Mouse (Mus musculus) stomach, postnatal 0 days (tissue): ENCODE results near the gene Wiz. TPM values are rescaled to one million over a fixed set of nuclear protein-coding genes. Genes with fewer than 3 reads are reported as not detected.

ENCODE experiments used
- ATAC-seq: fragments of 200-750 bp; cut with Nextera tagmentation; 2 replicates; pipeline ENCODE4 v1.8.0; 2017; ENCODE audit not compliant: low FRiP score, low TSS enrichment
- DNase-seq: peaks from one replicate; pipeline ENCODE4 v3.0.0-alpha.2; 2016; ENCODE audit warnings: low spot score
- H3K27ac ChIP-seq: fragments of 300-500 bp; sonication (generic); replicated peaks from 2 replicates; pipeline ENCODE4 v1.5.1; 2014; ENCODE audit warnings: mild to moderate bottlenecking, control low read depth
- H3K27me3 ChIP-seq: fragments of 300-500 bp; sonication (generic); 2 replicates; pipeline ENCODE4 v1.6.1; 2014; ENCODE audit warnings: low read length; ENCODE audit not compliant: control insufficient read depth, insufficient read depth
- H3K36me3 ChIP-seq: fragments of 300-500 bp; sonication (generic); 2 replicates; pipeline ENCODE4 v1.6.1; 2014; ENCODE audit warnings: low read length, mixed read lengths; ENCODE audit not compliant: control insufficient read depth, insufficient read depth
- H3K4me1 ChIP-seq: fragments of 300-500 bp; sonication (generic); replicated peaks from 2 replicates; pipeline ENCODE4 v1.6.1; 2014; ENCODE audit warnings: antibody characterized with exemption; ENCODE audit not compliant: control insufficient read depth, insufficient read depth
- H3K4me2 ChIP-seq: fragments of 300-500 bp; sonication (generic); replicated peaks from 2 replicates; pipeline ENCODE4 v1.6.1; 2014; ENCODE audit warnings: low read depth, mild to moderate bottlenecking, control low read depth, moderate library complexity
- H3K4me3 ChIP-seq: fragments of 300-500 bp; sonication (generic); 2 replicates; pipeline ENCODE4 v1.5.1; 2014; ENCODE audit warnings: low read depth, low read length, control low read depth
- H3K9ac ChIP-seq: fragments of 300-500 bp; sonication (generic); 2 replicates; pipeline ENCODE4 v1.6.1; 2014; ENCODE audit warnings: mild to moderate bottlenecking, low read length, control low read depth, mixed read lengths
- H3K9me3 ChIP-seq: fragments of 300-500 bp; sonication (generic); 2 replicates; pipeline ENCODE4 v1.6.1; 2016; ENCODE audit warnings: low read length; ENCODE audit not compliant: control insufficient read depth
- CTCF ChIP-seq: IDR thresholded peaks from 2 replicates; pipeline ENCODE4 v1.5.1; 2016; ENCODE audit warnings: antibody characterized with exemption, low read depth, mild to moderate bottlenecking, moderate library complexity
- EP300 ChIP-seq: optimal IDR thresholded peaks from 2 replicates; pipeline ENCODE3; 2016; ENCODE audit warnings: antibody characterized with exemption
- WGBS: fragments of 180-500 bp; shearing (Covaris S2); extraction: QIAGEN DNeasy Blood & Tissue Kit; methylation state at CpG from one replicate; pipeline ENCODE4 v1.1.7; 2014; 5-methylcytosine and 5-hydroxymethylcytosine counted together
- microRNA-seq: library from miRNA; unstranded; fragments of <30 nt; microRNA quantifications from one replicate; pipeline ENCODE4, GENCODE M21; 2016
- polyA plus RNA-seq: library from polyadenylated mRNA; unstranded; fragments of >200 nt; fragmentation: Nextera tagmentation; extraction: Ambion mirVana; gene quantifications from 2 replicates; pipeline ENCODE4 v1.2.1, GENCODE M21; 2015

The Wiz gene
- polyA plus RNA-seq, 1 experiment from 2014 or later: 9.6 TPM

- Histone ChIP-seq H3K9ac (no peak overlapping the region), H3K4me2 (no peak overlapping the region), H3K36me3 (peaks cover 50% of the 10 kb centered on the region), H3K9me3 (no peaks in the 10 kb centered on the region), H3K27ac (no peak overlapping the region), H3K4me1 (peaks cover 2% of the 10 kb centered on the region; the same call in 1 of the 2 replicates), H3K27me3 (no peaks in the 10 kb centered on the region), H3K4me3 (no peak overlapping the region)
- no peak for DNase-seq
- WGBS: 89% methylated on average over 8 of the region's 8 CpGs
- ATAC-seq: no peak
- TF ChIP-seq CTCF (no peak), EP300 (no peak)
Measured at GRCm38 (mm10) chr17:32317032-32317431, 72.2 kb downstream of the Wiz start.

GRCm38 (mm10) chr17:32315560-32315959 is 73.7 kb downstream of the Wiz start:
- Histone ChIP-seq H3K9me3 (no peaks in the 10 kb centered on the region), H3K4me2 (no peak overlapping the region), H3K9ac (no peak overlapping the region), H3K4me1 (no peaks in the 10 kb centered on the region), H3K27me3 (no peaks in the 10 kb centered on the region), H3K36me3 (peaks cover 58% of the 10 kb centered on the region), H3K4me3 (no peak overlapping the region), H3K27ac (no peak overlapping the region)
- TF ChIP-seq EP300: no peak
- no peak for TF ChIP-seq CTCF
- ATAC-seq: no peak
- WGBS: 90% methylated on average over 5 of the region's 5 CpGs
- DNase-seq: no peak

GRCm38 (mm10) chr17:32313892-32314291 is 75.3 kb downstream of the Wiz start:
- ATAC-seq: no peak
- TF ChIP-seq CTCF (no peak), EP300 (no peak)
- H3K27ac ChIP-seq: no peak overlapping the region
- 70% methylated on average over 5 of the region's 5 CpGs for WGBS
- no peak overlapping the region for H3K9ac ChIP-seq
- no peaks in the 10 kb centered on the region for H3K27me3 ChIP-seq
- H3K9me3 ChIP-seq: no peaks in the 10 kb centered on the region
- H3K36me3 ChIP-seq: peaks cover 74% of the 10 kb centered on the region
- no peak overlapping the region for H3K4me2 ChIP-seq
- no peak overlapping the region for H3K4me3 ChIP-seq
- no peaks in the 10 kb centered on the region for H3K4me1 ChIP-seq
- DNase-seq: no peak

GRCm38 (mm10) chr17:32312801-32313200 is 76.4 kb downstream of the Wiz start:
- DNase-seq (no peak), ATAC-seq (no peak)
- H3K36me3 ChIP-seq: peaks cover 78% of the 10 kb centered on the region
- 95% methylated on average over 8 of the region's 8 CpGs for WGBS
- no peak overlapping the region for H3K27ac ChIP-seq
- H3K27me3 ChIP-seq: no peaks in the 10 kb centered on the region
- no peaks in the 10 kb centered on the region for H3K9me3 ChIP-seq
- H3K4me2 ChIP-seq: no peak overlapping the region
- no peak overlapping the region for H3K4me3 ChIP-seq
- TF ChIP-seq EP300 (no peak), CTCF (no peak)
- no peak overlapping the region for H3K9ac ChIP-seq
- H3K4me1 ChIP-seq: no peaks in the 10 kb centered on the region

- H3K27me3 ChIP-seq: no peaks in the 10 kb centered on the region
- H3K36me3 ChIP-seq: peaks cover 69% of the 10 kb centered on the region
- H3K27ac ChIP-seq: no peak overlapping the region
- TF ChIP-seq EP300 (no peak), CTCF (no peak)
- 93% methylated on average over 4 of the region's 4 CpGs for WGBS
- H3K9me3 ChIP-seq: no peaks in the 10 kb centered on the region
- no peak overlapping the region for H3K9ac ChIP-seq
- no peaks in the 10 kb centered on the region for H3K4me1 ChIP-seq
- no peak overlapping the region for H3K4me3 ChIP-seq
- H3K4me2 ChIP-seq: no peak overlapping the region
- ATAC-seq: no peak
- no peak for DNase-seq
Measured at GRCm38 (mm10) chr17:32307963-32308362, 81.3 kb downstream of the Wiz start.

Small RNA genes within 50 kb of the gene (microRNA-seq; reads per million reads assigned to microRNA genes)
- gene Gm22201: not detected

Other genes with a start within 250 kb of the Wiz start
- 3.9 and 4.0 TPM in 2 replicates for gene Notch3, start 222.6 kb downstream of the Wiz start, polyA plus RNA-seq
- 45.6 and 48.8 TPM in 2 replicates for gene Ephx3, start 199.9 kb downstream of the Wiz start, polyA plus RNA-seq
- 28.6 and 29.9 TPM in 2 replicates for gene Brd4, start 104.7 kb downstream of the Wiz start, polyA plus RNA-seq
- gene Akap8, start 68.2 kb downstream of the Wiz start, polyA plus RNA-seq: 30.3 and 31.0 TPM in 2 replicates
- gene Akap8l, start 38.8 kb downstream of the Wiz start, polyA plus RNA-seq: 25.2 and 31.7 TPM in 2 replicates
- 0.56 and 0.63 TPM in 2 replicates for gene Rasal3, start 14.1 kb upstream of the Wiz start, polyA plus RNA-seq
- 0.10 and 0.16 TPM in 2 replicates for gene Pglyrp2, start 34.7 kb upstream of the Wiz start, polyA plus RNA-seq
- 56.5 and 57.9 TPM in 2 replicates for gene Cyp4f39, start 63.3 kb upstream of the Wiz start, polyA plus RNA-seq
- 3.5 and 3.8 TPM in 2 replicates for gene Cyp4f17, start 116.6 kb upstream of the Wiz start, polyA plus RNA-seq
- 18.3 and 18.6 TPM in 2 replicates for gene Cyp4f16, start 147.1 kb upstream of the Wiz start, polyA plus RNA-seq
- gene Cyp4f37, start 231.9 kb upstream of the Wiz start, polyA plus RNA-seq: not detected in 2 replicates